Mouse (Mus musculus): ENCODE data around the gene Olfr1280. TPM values are rescaled to one million over a fixed set of nuclear protein-coding genes. Genes with fewer than 3 reads are reported as not detected.
"Not testable (repeated sequence)": the region's sequence is repeated elsewhere in the genome, so short reads cannot be mapped to it uniquely, and the experiment has no call there.

Gene Olfr1280
- polyA plus RNA-seq (2012; rRNA removed): not detected in 2 replicates

- Histone ChIP-seq H3K27ac (ENCODE audit: insufficient read depth, low read length) (no peak within 1 kb of the TSS), H3K4me3 (ENCODE audit: insufficient read depth, low read length) (no peak within 1 kb of the TSS), H3K4me1 (ENCODE audit: control insufficient read depth, insufficient read depth, low read length) (no peaks in the 10 kb centered on the region)
- no peak for TF ChIP-seq CTCF (IDR thresholded peaks at IDR 0.05; ENCODE audit: extremely low read depth, insufficient read depth, low read length)
- TF ChIP-seq POLR2A (IDR thresholded peaks at IDR 0.05; ENCODE audit: extremely low read depth, insufficient read depth, low read length): no peak
Measured at GRCm38 (mm10) chr2:111313717-111314116, at the start of gene Olfr1280. Gene Olfr1280, plus strand, starts transcription at chr2:111314017.

DNA sequence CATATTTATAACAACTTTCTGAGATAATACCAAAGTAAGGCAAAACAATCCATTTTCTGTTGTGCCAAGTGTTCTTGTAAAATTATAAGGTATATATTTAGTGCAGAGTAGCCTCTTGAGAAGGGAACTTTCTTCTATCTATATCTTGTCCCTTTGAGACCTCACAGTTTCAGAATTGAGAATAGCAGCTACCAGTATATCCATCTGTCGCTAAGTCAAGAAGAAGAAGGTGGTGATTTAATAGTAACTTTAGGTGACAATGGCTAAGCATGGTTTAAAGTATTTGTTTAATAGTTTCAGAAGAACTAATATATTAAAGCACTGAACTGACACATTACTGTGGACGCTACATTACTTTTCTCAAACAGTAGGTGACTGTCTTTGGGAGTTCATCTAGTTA, 39.8 kb upstream of the Olfr1280 start, which contains the start of gene Olfr1277:
TSS of gene Olfr1277 (minus strand) at position 101 of the 400 bp plus-strand sequence.
- H3K4me1 ChIP-seq (ENCODE audit: control insufficient read depth, insufficient read depth, low read length): no peaks in the 10 kb centered on the region
- H3K27ac ChIP-seq (ENCODE audit: insufficient read depth, low read length): no peak within 1 kb of the TSS
- H3K4me3 ChIP-seq (ENCODE audit: insufficient read depth, low read length): no peak within 1 kb of the TSS
- TF ChIP-seq CTCF (IDR thresholded peaks at IDR 0.05; ENCODE audit: extremely low read depth, insufficient read depth, low read length) (no peak), POLR2A (IDR thresholded peaks at IDR 0.05; ENCODE audit: extremely low read depth, insufficient read depth, low read length) (no peak)

DNA sequence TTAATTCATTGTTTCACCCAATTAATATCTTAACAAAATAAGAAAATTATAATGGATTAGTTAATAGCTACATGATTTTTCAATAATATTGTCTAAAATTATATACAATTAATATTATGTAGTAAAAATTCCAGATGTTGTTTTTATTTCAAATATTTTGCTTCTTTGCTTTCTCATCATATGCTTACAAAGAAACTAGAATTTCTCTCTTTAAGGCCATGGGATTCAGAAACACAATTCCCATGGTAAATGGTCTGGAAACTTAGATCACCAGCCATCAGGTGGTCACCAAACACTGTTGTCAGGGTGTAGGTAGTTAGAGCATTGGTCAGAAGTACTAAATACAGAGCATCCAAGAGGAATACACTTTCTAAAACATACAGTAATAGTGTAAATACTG, 24.0 kb upstream of the Olfr1280 start, which contains the start of gene Olfr1278:
TSS of gene Olfr1278 (plus strand) at position 301 of the 400 bp plus-strand sequence.
- H3K4me1 ChIP-seq (ENCODE audit: control insufficient read depth, insufficient read depth, low read length): no peaks in the 10 kb centered on the region
- H3K27ac ChIP-seq (ENCODE audit: insufficient read depth, low read length): no peak within 1 kb of the TSS
- H3K4me3 ChIP-seq (ENCODE audit: insufficient read depth, low read length): no peak within 1 kb of the TSS
- TF ChIP-seq POLR2A (IDR thresholded peaks at IDR 0.05; ENCODE audit: extremely low read depth, insufficient read depth, low read length): no peak
- TF ChIP-seq CTCF (IDR thresholded peaks at IDR 0.05; ENCODE audit: extremely low read depth, insufficient read depth, low read length): no peak

DNA sequence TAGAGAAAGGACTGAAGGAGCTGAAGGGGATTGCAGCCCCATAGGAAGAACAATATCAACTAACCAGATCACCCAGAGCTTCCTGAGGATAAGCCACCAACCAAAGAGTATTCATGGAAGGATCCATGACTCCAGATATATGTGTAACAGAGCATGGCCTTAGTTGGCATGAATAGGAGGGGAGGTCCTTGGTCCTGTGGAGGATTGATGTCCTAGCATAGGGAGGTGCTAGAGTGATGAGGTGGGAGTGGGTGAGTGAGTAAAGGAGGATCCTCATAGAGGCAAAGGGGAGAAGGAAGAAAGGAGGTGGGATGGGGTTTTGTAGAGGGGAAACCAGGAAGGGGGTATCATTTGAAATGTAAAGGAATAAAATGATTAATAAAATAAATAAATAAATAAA, 15.3 kb upstream of the Olfr1280 start:
- Histone ChIP-seq H3K27ac (ENCODE audit: insufficient read depth, low read length) (no peak overlapping the region), H3K4me1 (ENCODE audit: control insufficient read depth, insufficient read depth, low read length) (no peaks in the 10 kb centered on the region), H3K4me3 (ENCODE audit: insufficient read depth, low read length) (no peak overlapping the region)
- TF ChIP-seq POLR2A (IDR thresholded peaks at IDR 0.05; ENCODE audit: extremely low read depth, insufficient read depth, low read length): no peak
- no peak for TF ChIP-seq CTCF (IDR thresholded peaks at IDR 0.05; ENCODE audit: extremely low read depth, insufficient read depth, low read length)

GRCm38 (mm10) chr2:111300374-111300773, 13.4 kb upstream of the Olfr1280 start, which contains the start of gene Olfr1279:
Gene Olfr1279, plus strand, starts transcription at chr2:111300635.
- H3K27ac ChIP-seq (ENCODE audit: insufficient read depth, low read length): no peak within 1 kb of the TSS
- TF ChIP-seq CTCF (IDR thresholded peaks at IDR 0.05; ENCODE audit: extremely low read depth, insufficient read depth, low read length): no peak
- no peak for TF ChIP-seq POLR2A (IDR thresholded peaks at IDR 0.05; ENCODE audit: extremely low read depth, insufficient read depth, low read length)
- no peaks in the 10 kb centered on the region for H3K4me1 ChIP-seq (ENCODE audit: control insufficient read depth, insufficient read depth, low read length)
- no peak within 1 kb of the TSS for H3K4me3 ChIP-seq (ENCODE audit: insufficient read depth, low read length)

DNA sequence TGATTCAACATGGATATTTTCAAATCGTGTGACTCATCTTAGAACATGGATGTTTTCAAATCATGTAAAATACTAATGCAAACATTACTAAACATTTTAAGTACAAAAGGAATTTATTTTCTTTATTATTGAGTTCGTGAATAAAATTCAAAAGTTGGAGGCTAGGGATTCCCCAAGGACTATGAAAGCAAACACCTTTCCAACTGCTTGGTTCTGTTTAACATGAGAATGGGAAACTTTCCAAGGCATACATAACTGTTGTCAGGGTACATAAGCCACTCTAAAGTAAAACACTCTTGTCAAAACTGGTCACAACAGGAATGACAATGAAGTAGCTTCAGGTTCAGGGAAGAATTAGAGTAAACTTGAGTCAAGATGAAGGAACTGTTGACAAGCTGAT, 12.4 kb downstream of the Olfr1280 start, which contains the start of gene Olfr1281:
TSS of gene Olfr1281 (plus strand) at position 301 of the 400 bp plus-strand sequence.
- Histone ChIP-seq H3K4me1 (ENCODE audit: control insufficient read depth, insufficient read depth, low read length) (no peaks in the 10 kb centered on the region), H3K4me3 (ENCODE audit: insufficient read depth, low read length) (no peak within 1 kb of the TSS), H3K27ac (ENCODE audit: insufficient read depth, low read length) (no peak within 1 kb of the TSS)
- TF ChIP-seq CTCF (IDR thresholded peaks at IDR 0.05; ENCODE audit: extremely low read depth, insufficient read depth, low read length): no peak
- TF ChIP-seq POLR2A (IDR thresholded peaks at IDR 0.05; ENCODE audit: extremely low read depth, insufficient read depth, low read length): no peak

DNA sequence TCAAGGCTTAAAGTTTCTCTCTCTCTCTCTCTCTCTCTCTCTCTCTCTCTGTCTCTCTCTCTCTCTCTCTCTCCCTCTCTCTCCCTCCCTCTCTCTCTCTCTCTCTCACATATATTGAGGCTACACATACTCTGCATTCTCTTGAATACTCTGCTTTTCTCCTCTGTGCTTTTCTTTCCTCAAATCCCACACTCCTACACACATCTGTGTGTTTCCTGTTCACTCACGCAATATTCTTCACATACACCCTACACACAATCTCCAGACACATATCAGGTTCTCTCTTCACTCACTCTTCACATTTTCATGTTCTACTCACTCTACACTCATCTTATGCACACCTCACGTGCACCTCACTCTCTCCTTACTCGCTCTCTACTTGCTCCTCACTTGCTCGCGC, 19.9 kb downstream of the Olfr1280 start:
- H3K27ac ChIP-seq (ENCODE audit: insufficient read depth, low read length); H3K4me1 ChIP-seq (ENCODE audit: control insufficient read depth, insufficient read depth, low read length); H3K4me3 ChIP-seq (ENCODE audit: insufficient read depth, low read length): not testable (repeated sequence)

DNA sequence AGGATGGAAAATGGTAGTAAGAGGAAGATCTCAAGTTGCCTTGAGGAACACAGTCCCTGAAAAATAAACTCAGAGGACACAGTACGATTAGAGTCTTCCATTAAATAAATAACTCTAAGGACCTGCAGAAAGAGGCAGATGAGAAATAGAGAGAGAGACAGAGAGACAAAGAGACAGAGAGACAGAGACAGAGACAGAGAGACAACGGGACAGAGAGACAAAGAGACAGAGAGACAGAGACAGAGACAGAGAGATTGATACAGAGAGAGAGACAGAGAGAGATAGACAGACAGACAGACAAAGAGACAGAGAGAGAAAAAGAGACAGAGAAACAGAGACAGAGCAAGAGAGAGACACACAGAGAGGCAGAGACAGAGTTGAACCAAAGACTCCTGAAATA, 22.2 kb downstream of the Olfr1280 start, which contains the start of gene Olfr1282:
TSS of gene Olfr1282 (minus strand) at position 101 of the 400 bp plus-strand sequence.
- TF ChIP-seq POLR2A (IDR thresholded peaks at IDR 0.05; ENCODE audit: extremely low read depth, insufficient read depth, low read length) (no peak), CTCF (IDR thresholded peaks at IDR 0.05; ENCODE audit: extremely low read depth, insufficient read depth, low read length) (no peak)
- no peak within 1 kb of the TSS for H3K4me3 ChIP-seq (ENCODE audit: insufficient read depth, low read length)
- no peak within 1 kb of the TSS for H3K27ac ChIP-seq (ENCODE audit: insufficient read depth, low read length)
- H3K4me1 ChIP-seq (ENCODE audit: control insufficient read depth, insufficient read depth, low read length): no peaks in the 10 kb centered on the region

DNA sequence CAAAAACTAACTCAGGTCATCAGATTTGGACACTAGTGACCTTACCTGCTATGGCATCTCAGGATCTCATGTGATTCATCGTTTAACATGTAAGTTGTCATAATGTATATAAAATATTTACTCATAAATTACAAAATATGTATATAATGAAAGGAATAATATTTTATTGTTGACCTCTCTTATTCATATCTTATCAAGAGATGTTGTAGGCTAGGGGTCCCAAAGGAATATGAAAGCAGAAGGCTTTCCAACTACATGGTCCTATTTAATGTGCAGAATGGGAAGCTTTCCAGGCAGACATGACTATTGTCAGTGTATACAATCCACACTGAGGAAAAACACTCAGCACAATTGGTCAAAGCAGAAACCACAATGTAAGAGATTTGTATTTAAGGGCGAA, 52.7 kb downstream of the Olfr1280 start, which contains the start of gene Olfr1283:
TSS of gene Olfr1283 (plus strand) at position 301 of the 400 bp plus-strand sequence.
- TF ChIP-seq CTCF (IDR thresholded peaks at IDR 0.05; ENCODE audit: extremely low read depth, insufficient read depth, low read length) (no peak), POLR2A (IDR thresholded peaks at IDR 0.05; ENCODE audit: extremely low read depth, insufficient read depth, low read length) (no peak)
- Histone ChIP-seq H3K4me1 (ENCODE audit: control insufficient read depth, insufficient read depth, low read length) (no peaks in the 10 kb centered on the region), H3K27ac (ENCODE audit: insufficient read depth, low read length) (no peak within 1 kb of the TSS), H3K4me3 (ENCODE audit: insufficient read depth, low read length) (no peak within 1 kb of the TSS)

- no peaks in the 10 kb centered on the region for H3K4me1 ChIP-seq (ENCODE audit: control insufficient read depth, insufficient read depth, low read length)
- no peak for TF ChIP-seq POLR2A (IDR thresholded peaks at IDR 0.05; ENCODE audit: extremely low read depth, insufficient read depth, low read length)
- no peak for TF ChIP-seq CTCF (IDR thresholded peaks at IDR 0.05; ENCODE audit: extremely low read depth, insufficient read depth, low read length)
- H3K27ac ChIP-seq (ENCODE audit: insufficient read depth, low read length): no peak within 1 kb of the TSS
- no peak within 1 kb of the TSS for H3K4me3 ChIP-seq (ENCODE audit: insufficient read depth, low read length)
Measured at GRCm38 (mm10) chr2:111375222-111375621, 61.4 kb downstream of the Olfr1280 start, which contains the start of gene Olfr1284. Gene Olfr1284, plus strand, starts transcription at chr2:111375522.

Other genes with a start within 250 kb of the Olfr1280 start
- not detected in 2 replicates for gene Gm13941, start 208.0 kb upstream of the Olfr1280 start, polyA plus RNA-seq (2012; rRNA removed)
- not detected in 2 replicates for gene Gm15130, start 161.1 kb upstream of the Olfr1280 start, polyA plus RNA-seq (2012; rRNA removed)
- not detected in 2 replicates for gene 4930430A15Rik, start 84.4 kb upstream of the Olfr1280 start, polyA plus RNA-seq (2012; rRNA removed)
- gene Olfr1275, start 78.7 kb upstream of the Olfr1280 start, polyA plus RNA-seq (2012; rRNA removed): not detected in 2 replicates
- not detected in 2 replicates for gene Olfr1276, start 59.5 kb upstream of the Olfr1280 start, polyA plus RNA-seq (2012; rRNA removed)
- not detected in 2 replicates for gene Olfr1277, start 39.9 kb upstream of the Olfr1280 start, polyA plus RNA-seq (2012; rRNA removed)
- gene Olfr1278, start 23.9 kb upstream of the Olfr1280 start, polyA plus RNA-seq (2012; rRNA removed): not detected in 2 replicates
- gene Olfr1279, start 13.4 kb upstream of the Olfr1280 start, polyA plus RNA-seq (2012; rRNA removed): not detected in 2 replicates
- not detected in 2 replicates for gene Olfr1281, start 12.5 kb downstream of the Olfr1280 start, polyA plus RNA-seq (2012; rRNA removed)
- gene Olfr1282, start 22.1 kb downstream of the Olfr1280 start, polyA plus RNA-seq (2012; rRNA removed): not detected in 2 replicates
- not detected in 2 replicates for gene Olfr1283, start 52.8 kb downstream of the Olfr1280 start, polyA plus RNA-seq (2012; rRNA removed)
- gene Olfr1284, start 61.5 kb downstream of the Olfr1280 start, polyA plus RNA-seq (2012; rRNA removed): not detected in 2 replicates
- not detected in 2 replicates for gene Olfr1286, start 109.1 kb downstream of the Olfr1280 start, polyA plus RNA-seq (2012; rRNA removed)
- not detected in 2 replicates for gene Olfr1287, start 135.1 kb downstream of the Olfr1280 start, polyA plus RNA-seq (2012; rRNA removed)
- not detected in 2 replicates for gene Olfr1288, start 160.1 kb downstream of the Olfr1280 start, polyA plus RNA-seq (2012; rRNA removed)
- gene Olfr1289, start 166.8 kb downstream of the Olfr1280 start, polyA plus RNA-seq (2012; rRNA removed): not detected in 2 replicates
- gene Olfr1290, start 179.8 kb downstream of the Olfr1280 start, polyA plus RNA-seq (2012; rRNA removed): not detected in 2 replicates
- not detected in 2 replicates for gene Olfr1291-ps1, start 183.2 kb downstream of the Olfr1280 start, polyA plus RNA-seq (2012; rRNA removed)
- not detected in 2 replicates for gene Olfr1293-ps, start 211.2 kb downstream of the Olfr1280 start, polyA plus RNA-seq (2012; rRNA removed)
- gene Olfr1294, start 226.3 kb downstream of the Olfr1280 start, polyA plus RNA-seq (2012; rRNA removed): not detected in 2 replicates